Mouse (Mus musculus): ENCODE results near the gene Tas2r143.

Tas2r143 gene

GRCm38 (mm10) chr6:42364607-42365006, 35.4 kb upstream of the Tas2r143 start:
- ATAC-seq (ENCODE audit: insufficient number of reproducible peaks, low FRiP score, low TSS enrichment): no peak

- ATAC-seq (ENCODE audit: insufficient number of reproducible peaks, low FRiP score, low TSS enrichment): no peak
Observed at GRCm38 (mm10) chr6:42365215-42365614, 34.8 kb upstream of the Tas2r143 start.

GRCm38 (mm10) chr6:42369870-42370269, 30.2 kb upstream of the Tas2r143 start:
- no peak for ATAC-seq (ENCODE audit: insufficient number of reproducible peaks, low FRiP score, low TSS enrichment)

GRCm38 (mm10) chr6:42370630-42371363, 29.2 kb upstream of the Tas2r143 start:
- ATAC-seq (ENCODE audit: insufficient number of reproducible peaks, low FRiP score, low TSS enrichment): no peak

GRCm38 (mm10) chr6:42372001-42372400, 28.0 kb upstream of the Tas2r143 start:
- no peak for ATAC-seq (ENCODE audit: insufficient number of reproducible peaks, low FRiP score, low TSS enrichment)

- ATAC-seq (ENCODE audit: insufficient number of reproducible peaks, low FRiP score, low TSS enrichment): peak; percentile 22; the same call in 1 of the 2 replicates
Observed at GRCm38 (mm10) chr6:42372421-42372815, 27.6 kb upstream of the Tas2r143 start.

- peak; percentile 37 for ATAC-seq (ENCODE audit: insufficient number of reproducible peaks, low FRiP score, low TSS enrichment)
Observed at GRCm38 (mm10) chr6:42372816-42373547, 27.1 kb upstream of the Tas2r143 start, which contains the start of gene Epha1. Epha1 (minus strand) TSS chr6:42373268.

GRCm38 (mm10) chr6:42373669-42374430, 26.2 kb upstream of the Tas2r143 start:
- no peak; the same call in 1 of the 2 replicates for ATAC-seq (ENCODE audit: insufficient number of reproducible peaks, low FRiP score, low TSS enrichment)

- ATAC-seq (ENCODE audit: insufficient number of reproducible peaks, low FRiP score, low TSS enrichment): no peak
Observed at GRCm38 (mm10) chr6:42374701-42375100, 25.3 kb upstream of the Tas2r143 start.

GRCm38 (mm10) chr6:42375131-42375530, 24.9 kb upstream of the Tas2r143 start:
- ATAC-seq (ENCODE audit: insufficient number of reproducible peaks, low FRiP score, low TSS enrichment): no peak

GRCm38 (mm10) chr6:42376016-42376415, 24.0 kb upstream of the Tas2r143 start:
- no peak for ATAC-seq (ENCODE audit: insufficient number of reproducible peaks, low FRiP score, low TSS enrichment)

- no peak for ATAC-seq (ENCODE audit: insufficient number of reproducible peaks, low FRiP score, low TSS enrichment)
Observed at GRCm38 (mm10) chr6:42376504-42377019, 23.5 kb upstream of the Tas2r143 start.

GRCm38 (mm10) chr6:42377280-42377679, 22.8 kb upstream of the Tas2r143 start:
- no peak for ATAC-seq (ENCODE audit: insufficient number of reproducible peaks, low FRiP score, low TSS enrichment)

GRCm38 (mm10) chr6:42379551-42379950, 20.5 kb upstream of the Tas2r143 start:
- ATAC-seq (ENCODE audit: insufficient number of reproducible peaks, low FRiP score, low TSS enrichment): no peak

- ATAC-seq (ENCODE audit: insufficient number of reproducible peaks, low FRiP score, low TSS enrichment): no peak
Observed at GRCm38 (mm10) chr6:42380416-42381144, 19.5 kb upstream of the Tas2r143 start.

- no peak for ATAC-seq (ENCODE audit: insufficient number of reproducible peaks, low FRiP score, low TSS enrichment)
Observed at GRCm38 (mm10) chr6:42381221-42381620, 18.8 kb upstream of the Tas2r143 start.

- ATAC-seq (ENCODE audit: insufficient number of reproducible peaks, low FRiP score, low TSS enrichment): no peak
Observed at GRCm38 (mm10) chr6:42381916-42382381, 18.1 kb upstream of the Tas2r143 start.

- ATAC-seq (ENCODE audit: insufficient number of reproducible peaks, low FRiP score, low TSS enrichment): no peak
Observed at GRCm38 (mm10) chr6:42383360-42383759, 16.7 kb upstream of the Tas2r143 start.

- ATAC-seq (ENCODE audit: insufficient number of reproducible peaks, low FRiP score, low TSS enrichment): no peak
Observed at GRCm38 (mm10) chr6:42385635-42386034, 14.4 kb upstream of the Tas2r143 start.

- no peak for ATAC-seq (ENCODE audit: insufficient number of reproducible peaks, low FRiP score, low TSS enrichment)
Observed at GRCm38 (mm10) chr6:42391796-42392330, 8.2 kb upstream of the Tas2r143 start.
